Mouse (Mus musculus) brain, embryonic 14.5 days (tissue): ENCODE measurements around the gene Eepd1. TPM values are rescaled to one million over a fixed set of nuclear protein-coding genes. Genes with fewer than 3 reads are reported as not detected.

Experiments
- DNase-seq: peaks from one replicate; pipeline ENCODE4 v3.0.0-alpha.2; 2011; ENCODE audit warnings: low read depth
- CTCF ChIP-seq: fragments of 200-500 bp; IDR thresholded peaks from 2 replicates; pipeline ENCODE4 v1.5.1; 2012; ENCODE audit warnings: inconsistent platforms, mild to moderate bottlenecking, moderate library complexity, borderline replicate concordance; ENCODE audit not compliant: insufficient read depth, insufficient read length; ENCODE audit errors: extremely low read depth
- POLR2A ChIP-seq: fragments of 200-500 bp; IDR thresholded peaks from 2 replicates; pipeline ENCODE4 v1.6.1; 2012; ENCODE audit warnings: mild to moderate bottlenecking, inconsistent platforms, borderline replicate concordance; ENCODE audit not compliant: poor library complexity, insufficient read depth, insufficient read length, severe bottlenecking; ENCODE audit errors: extremely low read depth
- polyA plus RNA-seq: library from polyadenylated mRNA; depleted of rRNA; stranded (reverse); fragments of >200 nt; gene quantifications from 2 replicates; pipeline ENCODE4 v1.2.3, GENCODE M21; 2012

The Eepd1 gene
- polyA plus RNA-seq, 1 experiment: 5.3 TPM

DNA sequence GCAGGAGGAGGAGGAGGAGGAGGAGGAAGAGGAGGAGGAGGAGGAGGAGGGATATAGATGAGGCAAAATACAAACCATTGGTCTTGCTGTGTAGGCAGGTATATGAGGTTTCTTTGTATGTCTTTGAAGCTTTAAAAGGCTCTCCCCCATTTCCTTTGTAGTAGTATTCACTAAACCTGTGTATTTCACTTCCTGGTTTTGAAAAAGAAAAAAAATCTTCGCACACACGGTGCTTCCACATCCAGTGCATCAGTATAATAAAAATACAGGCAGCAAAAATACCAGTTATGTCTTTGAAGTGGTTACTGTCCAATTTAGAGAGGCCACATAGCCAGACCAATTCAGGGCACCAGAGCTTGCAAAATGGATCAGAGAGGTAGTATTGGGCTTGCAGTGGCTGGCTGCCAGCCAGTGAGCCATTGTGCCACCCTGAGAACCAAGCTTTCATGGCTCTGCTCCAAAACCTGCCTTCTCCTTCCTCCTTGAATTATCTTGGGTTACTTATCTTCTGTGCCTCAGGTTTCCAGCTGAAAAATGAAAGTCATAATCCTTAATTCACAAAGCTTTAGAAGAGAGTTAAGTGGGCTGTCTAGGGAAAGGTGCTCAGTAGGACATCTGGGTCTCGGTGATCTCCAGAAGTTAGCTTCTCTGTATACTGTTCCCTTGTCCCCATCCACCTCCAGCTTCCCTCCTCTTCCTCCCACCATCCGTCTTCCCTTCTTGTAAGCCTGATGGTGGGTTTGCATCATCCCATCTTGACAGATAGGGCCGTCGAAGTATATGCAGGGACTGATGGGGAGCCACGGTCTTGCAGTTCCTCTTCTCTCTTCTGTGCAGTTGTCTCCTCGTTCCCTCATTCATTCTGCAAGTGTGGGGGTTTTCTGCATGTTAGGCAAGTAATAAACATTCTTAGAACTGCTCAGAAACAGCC is 68.0 kb downstream of the Eepd1 start:
- DNase-seq: peak; percentile 54
- TF ChIP-seq CTCF: no peak
- no peak for TF ChIP-seq POLR2A

DNA sequence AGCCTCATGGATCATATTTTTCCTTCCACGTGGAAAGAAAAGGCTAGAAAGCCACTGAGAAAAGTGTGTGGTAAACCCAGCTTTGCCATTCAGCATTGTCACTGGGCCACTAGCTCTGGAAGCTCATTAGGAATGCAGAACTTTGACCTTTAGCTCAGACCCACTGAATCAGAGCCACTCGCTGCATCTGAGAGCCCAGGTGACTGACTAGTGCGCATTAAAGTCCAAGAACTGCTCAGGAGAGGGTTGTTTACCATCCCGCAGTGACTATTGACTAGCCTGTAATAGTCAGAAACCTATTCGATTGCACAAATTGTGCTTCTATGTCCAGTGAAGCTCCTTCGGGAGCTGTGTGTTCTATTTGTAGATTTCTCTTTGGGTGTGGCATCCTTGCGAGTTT is 68.8 kb downstream of the Eepd1 start:
- TF ChIP-seq POLR2A (no peak), CTCF (no peak)
- no peak for DNase-seq

DNA sequence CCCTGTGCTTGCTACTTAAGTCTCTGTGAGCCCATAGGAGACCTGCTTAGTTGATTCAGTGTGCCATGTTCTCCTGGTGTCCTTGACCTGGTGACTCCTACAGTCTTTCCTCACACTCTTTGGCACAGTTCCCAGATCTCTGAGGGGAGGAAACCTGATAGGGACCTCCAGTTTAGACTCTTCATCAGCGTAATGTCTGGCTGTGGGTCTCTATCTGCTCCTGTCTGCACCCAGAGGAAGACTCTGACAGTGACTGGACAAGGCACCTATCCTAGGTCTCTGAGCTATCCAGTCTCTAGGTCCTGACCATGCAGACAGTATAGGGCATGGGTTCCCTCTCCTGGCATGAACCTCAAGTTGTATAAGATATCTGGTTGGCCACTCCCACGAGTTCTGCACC is 71.2 kb downstream of the Eepd1 start:
- TF ChIP-seq CTCF: no peak
- TF ChIP-seq POLR2A: no peak
- no peak for DNase-seq

DNA sequence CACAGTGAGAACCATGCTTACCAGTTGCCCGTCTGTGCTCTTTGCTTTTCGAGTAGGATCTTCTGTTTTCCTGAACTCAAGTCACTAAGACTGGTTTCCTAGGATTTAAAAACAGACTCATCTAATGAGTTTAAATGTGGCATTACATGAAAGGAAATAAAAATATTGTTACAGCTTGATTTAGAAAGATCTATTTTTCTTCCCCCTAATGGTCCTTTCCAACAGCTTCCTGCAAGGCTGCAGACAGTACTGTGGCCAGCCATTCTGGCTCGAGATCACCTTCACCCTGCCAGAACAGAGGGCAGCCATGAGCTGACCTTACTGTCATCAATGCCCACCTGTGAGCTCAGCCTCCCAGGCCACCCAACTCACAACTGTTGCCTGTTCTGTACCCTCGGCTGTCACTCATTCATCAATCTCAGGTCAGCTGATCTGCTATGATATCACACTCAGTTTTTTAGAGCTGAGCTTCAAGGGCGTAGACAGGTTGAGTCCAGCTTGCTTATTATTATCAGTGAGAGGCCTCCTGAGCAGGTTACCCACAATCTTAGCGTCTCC is 73.0 kb downstream of the Eepd1 start:
- no peak for DNase-seq
- TF ChIP-seq CTCF (no peak), POLR2A (no peak)

GRCm38 (mm10) chr9:25555261-25555660 is 73.9 kb downstream of the Eepd1 start:
- no peak for TF ChIP-seq CTCF
- no peak for TF ChIP-seq POLR2A
- no peak for DNase-seq

DNA sequence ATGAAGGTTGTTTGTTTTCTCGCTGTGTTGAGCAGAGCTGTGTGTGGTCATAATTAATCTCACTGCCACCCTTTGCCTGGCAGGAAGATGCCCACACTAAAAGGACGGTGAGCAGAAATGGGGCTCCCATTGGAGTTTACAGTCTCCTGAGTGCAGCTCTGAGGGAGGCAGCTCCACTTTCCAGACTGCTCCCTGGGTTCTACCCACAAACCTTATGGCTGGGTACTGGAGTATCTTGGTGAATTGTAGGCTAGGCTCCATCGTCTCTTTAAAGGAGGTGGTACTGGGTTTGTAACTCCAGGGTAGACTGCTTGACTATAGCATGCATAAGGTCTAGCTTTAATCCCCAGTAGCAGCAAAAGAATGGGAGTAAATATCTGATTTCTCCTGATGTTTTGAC is 74.7 kb downstream of the Eepd1 start:
- no peak for TF ChIP-seq CTCF
- no peak for TF ChIP-seq POLR2A
- no peak for DNase-seq

DNA sequence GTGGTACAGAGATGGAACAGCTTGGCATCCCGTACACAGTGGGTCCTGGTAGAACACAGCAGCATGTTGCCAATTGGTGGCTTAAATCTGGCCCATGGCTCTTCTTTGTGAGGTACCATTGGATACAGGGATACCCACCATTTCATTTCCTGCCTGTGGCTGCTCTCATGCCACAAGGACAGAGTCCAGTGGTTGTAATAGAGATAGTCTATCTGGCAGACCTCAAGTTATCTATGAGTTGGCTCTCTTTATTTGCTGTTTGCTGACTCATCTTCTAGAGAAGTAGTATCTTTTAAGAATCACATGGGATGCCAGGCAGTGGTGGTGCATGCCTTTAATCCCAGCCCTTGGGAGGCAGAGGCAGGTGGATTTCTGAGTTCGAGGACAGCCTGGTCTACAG is 76.0 kb downstream of the Eepd1 start:
- DNase-seq: no peak
- TF ChIP-seq CTCF: no peak
- no peak for TF ChIP-seq POLR2A

DNA sequence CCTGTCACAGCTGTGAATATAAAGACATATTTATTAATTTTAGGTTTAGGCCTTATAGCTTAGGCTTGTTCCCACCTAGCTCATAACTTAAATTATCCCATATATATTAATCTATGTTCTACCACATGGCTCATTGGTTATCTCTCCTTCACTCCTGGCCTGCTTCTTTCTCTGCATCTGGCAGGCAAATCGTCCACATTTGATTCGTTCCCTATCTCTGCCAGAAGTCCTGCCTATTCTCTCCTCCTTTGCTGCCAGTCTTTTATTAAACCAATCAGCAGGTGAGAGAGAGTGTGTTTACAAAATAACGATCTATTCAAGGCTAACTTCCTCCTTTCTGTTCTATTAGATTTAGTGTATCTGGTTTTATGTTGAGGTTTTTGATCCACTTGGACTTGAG is 77.5 kb downstream of the Eepd1 start:
- TF ChIP-seq CTCF (no peak), POLR2A (no peak)
- no peak for DNase-seq

DNA sequence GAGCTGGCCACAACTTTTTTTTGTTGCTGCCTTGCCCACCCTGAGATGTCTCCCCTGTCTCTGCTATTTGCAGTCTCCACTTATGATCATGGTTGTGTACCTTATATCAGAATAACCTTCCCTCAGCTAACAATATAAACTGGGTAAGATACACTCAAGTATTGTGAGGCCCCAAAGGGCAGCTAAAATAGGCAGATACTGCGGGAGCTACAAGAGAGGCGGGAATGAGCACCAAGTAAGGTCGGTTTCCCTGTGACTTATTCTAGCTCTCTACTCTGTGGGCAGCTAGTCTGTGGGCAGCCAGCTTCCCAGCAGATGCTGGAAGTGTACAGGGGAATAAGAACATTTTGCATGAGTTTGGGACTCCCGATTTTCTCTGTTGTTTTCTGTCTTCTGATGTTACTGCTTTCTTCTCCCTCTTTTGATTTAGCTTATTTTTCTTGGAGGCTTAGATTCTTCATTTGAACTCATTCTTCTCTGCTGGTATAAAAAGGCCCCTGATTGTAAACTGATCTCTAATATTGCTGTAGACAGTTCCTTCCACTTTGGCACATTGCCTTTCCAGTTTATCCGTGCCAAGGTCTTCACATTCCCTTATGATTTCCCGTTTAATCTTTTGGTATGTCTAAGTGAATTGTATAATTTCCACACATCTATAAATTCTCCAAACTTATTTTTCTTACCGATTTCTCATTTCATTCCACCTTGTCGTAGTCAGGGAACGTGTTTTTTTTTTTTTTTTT is 78.8 kb downstream of the Eepd1 start:
- TF ChIP-seq POLR2A: no peak
- no peak for TF ChIP-seq CTCF
- no peak for DNase-seq

GRCm38 (mm10) chr9:25561143-25561542 is 79.8 kb downstream of the Eepd1 start:
- TF ChIP-seq CTCF (no peak), POLR2A (no peak)
- DNase-seq: no peak

GRCm38 (mm10) chr9:25563806-25564205 is 82.5 kb downstream of the Eepd1 start:
- DNase-seq: no peak
- no peak for TF ChIP-seq POLR2A
- TF ChIP-seq CTCF: no peak
